Mouse (Mus musculus): ENCODE data around the gene Fbxo10. TPM values are rescaled to one million over a fixed set of nuclear protein-coding genes. Genes with fewer than 3 reads are reported as not detected.
A peak's percentile ranks its signal among the peaks of the same experiment; 100 is the strongest.
"Not testable (repeated sequence)": the region's sequence is repeated elsewhere in the genome, so short reads cannot be mapped to it uniquely, and the experiment has no call there.

Fbxo10 gene
- polyA plus RNA-seq, 1 experiment from 2014 or later = 5.6 TPM

DNA sequence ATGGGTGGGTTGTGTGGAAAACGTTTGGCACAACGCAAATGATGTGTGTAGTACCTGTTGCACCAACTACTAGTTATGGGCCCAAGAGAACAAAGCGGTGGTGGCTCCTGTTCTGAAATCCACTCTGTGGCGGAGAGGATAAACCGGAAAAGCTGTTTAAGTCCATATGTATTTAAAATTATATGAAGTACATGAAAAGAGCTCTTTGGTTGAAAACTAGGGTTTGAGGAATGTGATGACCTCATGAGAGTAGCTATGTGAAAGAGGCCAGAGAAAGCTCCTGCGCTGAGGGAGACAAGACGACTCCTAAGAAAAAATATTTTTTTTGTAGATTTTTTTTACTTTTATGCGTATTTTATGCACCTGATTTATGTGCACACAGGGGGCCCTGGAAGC, 489 bp upstream of the Fbxo10 start:
- Histone ChIP-seq H3K9ac (ENCODE audit: low read length) (peak overlapping the region; percentile 24; the same call in 1 of the 2 replicates), H3K9me3 (ENCODE audit: control insufficient read depth, low read length) (no peaks in the 10 kb centered on the region), H3K36me3 (ENCODE audit: control insufficient read depth, insufficient read depth, low read length) (no peaks in the 10 kb centered on the region), H3K27ac (ENCODE audit: low read depth, low read length) (no peak overlapping the region), H3K4me3 (ENCODE audit: low read depth, low read length) (peak overlapping the region; percentile 60; the same call in 1 of the 2 replicates), H3K27me3 (ENCODE audit: control insufficient read depth, insufficient read depth, low read length) (no peaks in the 10 kb centered on the region), H3K4me2 (peak overlapping the region; percentile 62), H3K4me1 (ENCODE audit: control insufficient read depth, insufficient read depth, low read length) (peaks cover 7% of the 10 kb centered on the region)
- DNase-seq (ENCODE audit: low spot score, missing footprints) = no peak
- whole genome bisulfite sequencing = 44% methylated on average over 8 of the region's 8 CpGs
- no peak for ATAC-seq (ENCODE audit: low FRiP score)

DNA sequence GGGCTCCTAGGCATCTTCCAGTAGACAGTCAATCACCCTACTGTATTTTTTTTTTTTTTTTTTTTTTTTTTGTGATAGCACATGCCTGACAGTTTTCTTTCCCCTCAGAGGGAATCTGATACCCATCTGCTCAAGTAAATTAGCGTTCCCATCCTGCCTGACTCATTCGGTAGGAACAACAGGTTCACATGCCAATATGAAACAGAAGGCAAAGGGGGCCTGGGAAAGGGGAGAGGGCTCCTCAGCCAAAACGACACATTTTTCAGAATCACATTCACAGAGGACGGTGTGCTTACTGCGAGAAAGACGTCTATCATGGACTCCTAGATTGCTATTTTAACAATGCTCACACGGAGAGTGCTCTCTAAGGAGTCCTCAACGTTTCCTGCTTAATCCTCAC, 917 bp downstream of the Fbxo10 start:
- ATAC-seq (ENCODE audit: low FRiP score) (no peak), DNase-seq (ENCODE audit: low spot score, missing footprints) (peak; percentile 89)
- no peaks in the 10 kb centered on the region for H3K9me3 ChIP-seq (ENCODE audit: control insufficient read depth, low read length)
- H3K4me1 ChIP-seq (ENCODE audit: control insufficient read depth, insufficient read depth, low read length) = peaks cover 7% of the 10 kb centered on the region
- no peaks in the 10 kb centered on the region for H3K36me3 ChIP-seq (ENCODE audit: control insufficient read depth, insufficient read depth, low read length)
- H3K27ac ChIP-seq (ENCODE audit: low read depth, low read length) = no peak overlapping the region
- H3K4me3 ChIP-seq (ENCODE audit: low read depth, low read length) = peak overlapping the region; percentile 60
- peak overlapping the region; percentile 77 for H3K9ac ChIP-seq (ENCODE audit: low read length)
- H3K4me2 ChIP-seq = peak overlapping the region; percentile 62
- 3% methylated on average over 8 of the region's 8 CpGs for WGBS
- no peaks in the 10 kb centered on the region for H3K27me3 ChIP-seq (ENCODE audit: control insufficient read depth, insufficient read depth, low read length)

DNA sequence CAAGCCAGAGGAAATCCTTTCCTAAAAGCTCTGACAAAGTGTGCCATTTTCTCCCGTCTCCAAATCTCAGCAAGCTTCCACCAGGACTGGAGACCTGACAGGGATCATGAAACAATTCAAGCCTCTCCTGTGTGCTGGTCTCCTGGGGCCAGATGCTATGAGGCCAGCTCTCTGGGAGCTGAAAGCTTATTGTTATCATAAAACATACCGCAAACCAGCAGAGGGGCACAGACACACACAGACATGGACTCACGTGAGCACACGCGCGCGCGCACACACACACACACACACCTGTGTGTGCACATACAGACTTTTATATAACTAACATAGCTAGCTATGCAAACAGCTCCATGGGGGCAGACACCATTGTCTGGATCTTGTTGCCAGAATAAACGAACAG, 1.5 kb downstream of the Fbxo10 start:
- ATAC-seq (ENCODE audit: low FRiP score) = no peak
- no peaks in the 10 kb centered on the region for H3K27me3 ChIP-seq (ENCODE audit: control insufficient read depth, insufficient read depth, low read length)
- no peak for DNase-seq (ENCODE audit: low spot score, missing footprints)
- H3K36me3 ChIP-seq (ENCODE audit: control insufficient read depth, insufficient read depth, low read length) = no peaks in the 10 kb centered on the region
- H3K4me3 ChIP-seq (ENCODE audit: low read depth, low read length) = peak overlapping the region; percentile 60; the same call in 1 of the 2 replicates
- H3K9ac ChIP-seq (ENCODE audit: low read length) = peak overlapping the region; percentile 31; the same call in 1 of the 2 replicates
- H3K4me2 ChIP-seq = peak overlapping the region; percentile 62
- H3K9me3 ChIP-seq (ENCODE audit: control insufficient read depth, low read length) = no peaks in the 10 kb centered on the region
- H3K4me1 ChIP-seq (ENCODE audit: control insufficient read depth, insufficient read depth, low read length) = peaks cover 7% of the 10 kb centered on the region
- H3K27ac ChIP-seq (ENCODE audit: low read depth, low read length) = no peak overlapping the region
- WGBS = 73% methylated on average over 9 of the region's 9 CpGs

DNA sequence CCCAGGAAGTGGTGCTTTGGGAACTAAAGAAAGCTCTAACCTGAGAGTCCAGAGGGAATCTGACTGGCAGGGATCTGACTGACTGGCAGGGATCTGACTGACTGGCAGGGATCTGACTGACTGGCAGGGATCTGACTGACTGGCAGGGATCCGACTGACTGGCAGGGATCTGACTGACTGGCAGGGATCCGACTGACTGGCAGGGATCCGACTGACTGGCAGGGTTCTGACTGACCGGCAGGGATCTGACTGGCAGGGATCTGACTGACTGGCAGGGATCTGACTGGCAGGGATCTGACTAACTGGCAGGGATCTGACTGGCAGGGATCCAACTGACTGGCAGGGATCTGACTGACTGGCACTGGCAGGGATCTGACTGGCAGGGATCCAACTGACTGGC, 3.4 kb downstream of the Fbxo10 start:
- not testable (repeated sequence) for H3K27me3 ChIP-seq (ENCODE audit: control insufficient read depth, insufficient read depth, low read length); H3K4me3 ChIP-seq (ENCODE audit: low read depth, low read length); H3K9me3 ChIP-seq (ENCODE audit: control insufficient read depth, low read length); DNase-seq (ENCODE audit: low spot score, missing footprints); H3K27ac ChIP-seq (ENCODE audit: low read depth, low read length); ATAC-seq (ENCODE audit: low FRiP score); H3K4me1 ChIP-seq (ENCODE audit: control insufficient read depth, insufficient read depth, low read length); H3K4me2 ChIP-seq; H3K9ac ChIP-seq (ENCODE audit: low read length); H3K36me3 ChIP-seq (ENCODE audit: control insufficient read depth, insufficient read depth, low read length)
- WGBS = 87% methylated on average over 4 of the region's 4 CpGs

DNA sequence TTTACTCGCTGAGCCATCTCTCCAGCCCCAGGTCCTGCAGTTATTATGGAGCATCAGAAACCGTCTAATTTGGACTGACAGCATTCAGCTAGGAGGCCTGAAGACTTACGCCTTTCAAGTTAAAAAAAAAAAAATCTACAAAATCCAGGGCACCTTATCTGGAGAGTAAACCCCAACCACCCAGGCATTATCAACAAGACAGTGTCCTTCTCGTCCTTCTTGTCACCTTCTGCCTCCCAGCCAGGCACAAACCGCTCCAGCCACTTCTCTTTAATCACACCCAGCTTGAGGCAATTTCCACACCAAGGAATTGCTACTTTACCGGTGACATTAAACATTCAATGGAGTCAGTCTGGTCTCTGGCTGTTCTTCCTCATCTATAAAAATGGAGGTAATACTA, 10.9 kb downstream of the Fbxo10 start:
- no peak overlapping the region for H3K27ac ChIP-seq (ENCODE audit: low read depth, low read length)
- ATAC-seq (ENCODE audit: low FRiP score) (no peak), DNase-seq (ENCODE audit: low spot score, missing footprints) (no peak)
- H3K36me3 ChIP-seq (ENCODE audit: control insufficient read depth, insufficient read depth, low read length) = no peaks in the 10 kb centered on the region
- H3K4me3 ChIP-seq (ENCODE audit: low read depth, low read length) = no peak overlapping the region
- H3K9ac ChIP-seq (ENCODE audit: low read length) = no peak overlapping the region
- 88% methylated on average over 6 of the region's 6 CpGs for WGBS
- H3K4me2 ChIP-seq = no peak overlapping the region
- no peaks in the 10 kb centered on the region; the same call in 1 of the 2 replicates for H3K4me1 ChIP-seq (ENCODE audit: control insufficient read depth, insufficient read depth, low read length)
- no peaks in the 10 kb centered on the region for H3K27me3 ChIP-seq (ENCODE audit: control insufficient read depth, insufficient read depth, low read length)
- H3K9me3 ChIP-seq (ENCODE audit: control insufficient read depth, low read length) = no peaks in the 10 kb centered on the region

DNA sequence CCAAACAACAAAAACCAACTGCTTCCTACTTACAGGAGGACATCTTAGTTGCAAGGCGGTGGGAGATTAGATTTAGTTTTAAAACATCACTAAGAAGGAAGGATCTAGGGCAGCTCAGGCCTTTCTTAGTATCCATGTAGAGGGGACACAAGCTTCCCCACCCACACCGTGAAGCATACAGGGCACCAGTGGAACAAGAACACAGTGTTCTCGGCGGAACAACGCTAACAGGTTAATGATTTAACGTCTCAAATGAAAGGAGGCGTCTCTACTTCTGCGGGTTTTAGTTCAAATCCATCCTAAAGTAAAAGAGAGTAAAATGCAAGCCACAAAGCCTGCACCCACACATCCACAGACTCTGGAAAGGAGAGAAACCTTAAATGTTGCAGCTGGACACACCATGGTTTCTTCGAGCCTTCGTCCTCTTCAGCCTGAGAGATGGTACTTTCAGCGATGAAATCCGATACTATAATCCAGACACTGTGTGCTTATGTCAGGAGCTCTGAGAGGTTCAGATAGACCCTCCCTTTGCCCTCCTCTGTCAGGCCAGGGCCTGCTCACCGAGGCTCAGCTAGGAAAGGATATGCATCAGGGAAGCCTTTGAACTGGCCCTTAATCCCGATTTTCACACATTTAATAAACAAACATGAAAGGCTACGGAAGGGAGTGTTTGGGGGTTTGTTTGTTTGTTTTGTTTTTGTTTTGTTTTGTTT, 12.0 kb downstream of the Fbxo10 start:
- H3K4me2 ChIP-seq = no peak overlapping the region
- H3K9me3 ChIP-seq (ENCODE audit: control insufficient read depth, low read length) = no peaks in the 10 kb centered on the region
- H3K9ac ChIP-seq (ENCODE audit: low read length) = no peak overlapping the region
- no peaks in the 10 kb centered on the region; the same call in 1 of the 2 replicates for H3K4me1 ChIP-seq (ENCODE audit: control insufficient read depth, insufficient read depth, low read length)
- no peak for ATAC-seq (ENCODE audit: low FRiP score)
- H3K27ac ChIP-seq (ENCODE audit: low read depth, low read length) = no peak overlapping the region
- H3K36me3 ChIP-seq (ENCODE audit: control insufficient read depth, insufficient read depth, low read length) = no peaks in the 10 kb centered on the region
- H3K27me3 ChIP-seq (ENCODE audit: control insufficient read depth, insufficient read depth, low read length) = no peaks in the 10 kb centered on the region
- 73% methylated on average over 15 of the region's 15 CpGs for WGBS
- no peak for DNase-seq (ENCODE audit: low spot score, missing footprints)
- no peak overlapping the region for H3K4me3 ChIP-seq (ENCODE audit: low read depth, low read length)

DNA sequence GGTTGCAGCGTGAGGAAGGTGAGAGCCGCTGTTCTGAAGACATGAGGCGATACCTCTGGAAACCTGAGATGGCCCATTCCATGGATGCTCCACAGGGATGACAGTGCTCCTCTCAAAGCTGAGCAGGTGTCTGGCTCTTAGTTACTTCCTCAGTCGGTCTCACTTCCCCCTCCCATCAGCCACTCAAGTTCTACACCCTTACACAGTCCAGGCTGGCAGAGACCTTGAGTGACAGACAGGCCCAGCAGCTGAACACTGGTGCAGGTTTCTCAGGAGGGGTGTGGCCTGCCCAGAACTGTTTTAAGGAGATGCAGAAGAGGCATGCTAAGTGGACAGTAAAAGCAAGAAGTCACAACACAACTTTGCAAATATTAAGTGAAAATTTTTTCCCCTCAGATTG, 16.7 kb downstream of the Fbxo10 start:
- no peaks in the 10 kb centered on the region for H3K9me3 ChIP-seq (ENCODE audit: control insufficient read depth, low read length)
- no peaks in the 10 kb centered on the region; the same call in 1 of the 2 replicates for H3K4me1 ChIP-seq (ENCODE audit: control insufficient read depth, insufficient read depth, low read length)
- no peak overlapping the region for H3K4me2 ChIP-seq
- no peak for DNase-seq (ENCODE audit: low spot score, missing footprints)
- H3K36me3 ChIP-seq (ENCODE audit: control insufficient read depth, insufficient read depth, low read length) = no peaks in the 10 kb centered on the region
- H3K27me3 ChIP-seq (ENCODE audit: control insufficient read depth, insufficient read depth, low read length) = no peaks in the 10 kb centered on the region
- H3K4me3 ChIP-seq (ENCODE audit: low read depth, low read length) = no peak overlapping the region
- ATAC-seq (ENCODE audit: low FRiP score) = no peak
- no peak overlapping the region for H3K27ac ChIP-seq (ENCODE audit: low read depth, low read length)
- no peak overlapping the region for H3K9ac ChIP-seq (ENCODE audit: low read length)
- 85% methylated on average over 4 of the region's 4 CpGs for WGBS

DNA sequence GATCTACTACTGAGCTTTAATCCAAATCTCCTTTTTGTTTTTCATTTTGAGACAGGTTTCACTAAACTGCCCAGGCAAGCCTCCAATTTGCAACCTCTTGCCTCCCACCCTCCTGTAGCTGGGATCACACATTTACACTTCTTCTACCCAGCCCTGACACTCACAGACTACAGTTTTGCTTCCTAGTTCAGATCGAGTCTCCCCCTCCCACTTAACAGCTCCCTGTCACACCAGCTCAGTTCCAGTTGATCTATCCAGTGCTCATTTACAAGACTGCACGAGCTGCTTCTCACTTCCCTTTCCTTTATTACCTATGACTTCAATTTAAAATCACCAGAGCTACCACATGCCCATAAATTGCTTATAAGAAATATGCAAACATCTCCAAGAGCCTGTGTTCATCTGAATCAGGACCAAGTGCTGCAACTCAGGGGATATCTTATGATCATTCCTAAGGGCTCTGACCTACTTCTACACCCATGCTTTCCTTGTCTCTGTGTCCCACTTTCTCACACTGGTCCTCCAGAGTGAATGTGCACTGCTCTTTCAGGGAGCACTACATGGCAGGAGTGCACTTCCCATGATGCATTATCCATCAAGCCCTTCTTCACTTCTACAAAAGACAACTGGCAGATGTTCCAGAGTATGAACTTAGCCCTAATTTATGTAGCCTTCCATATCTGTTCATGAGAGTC, 18.2 kb downstream of the Fbxo10 start:
- DNase-seq (ENCODE audit: low spot score, missing footprints) = no peak
- no peak overlapping the region for H3K4me3 ChIP-seq (ENCODE audit: low read depth, low read length)
- WGBS = 49% methylated on average over 2 of the region's 2 CpGs
- ATAC-seq (ENCODE audit: low FRiP score) = no peak
- H3K9me3 ChIP-seq (ENCODE audit: control insufficient read depth, low read length) = no peaks in the 10 kb centered on the region
- H3K36me3 ChIP-seq (ENCODE audit: control insufficient read depth, insufficient read depth, low read length) = no peaks in the 10 kb centered on the region
- H3K4me1 ChIP-seq (ENCODE audit: control insufficient read depth, insufficient read depth, low read length) = no peaks in the 10 kb centered on the region
- no peak overlapping the region for H3K27ac ChIP-seq (ENCODE audit: low read depth, low read length)
- no peak overlapping the region for H3K4me2 ChIP-seq
- H3K9ac ChIP-seq (ENCODE audit: low read length) = no peak overlapping the region
- H3K27me3 ChIP-seq (ENCODE audit: control insufficient read depth, insufficient read depth, low read length) = no peaks in the 10 kb centered on the region

DNA sequence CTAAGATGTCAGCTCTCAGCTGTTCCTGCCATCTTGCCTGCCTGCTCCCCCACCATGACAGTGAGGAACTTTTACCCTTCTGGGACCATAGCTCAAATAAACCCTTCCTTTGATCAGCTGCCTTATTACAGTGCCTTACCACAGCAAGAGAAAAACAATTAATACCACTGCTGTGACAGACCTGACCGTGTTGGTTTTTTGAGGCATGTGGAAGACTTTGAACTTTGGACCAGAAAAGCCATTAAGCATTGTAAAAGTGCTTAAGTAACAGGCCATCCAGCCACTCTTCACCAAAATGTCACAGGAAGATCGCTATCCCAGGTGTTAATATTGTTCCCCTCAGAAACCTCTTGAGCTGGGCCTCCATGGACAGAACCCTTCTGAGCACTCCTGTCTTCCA, 19.8 kb downstream of the Fbxo10 start:
- DNase-seq (ENCODE audit: low spot score, missing footprints) (no peak), ATAC-seq (ENCODE audit: low FRiP score) (no peak)
- Histone ChIP-seq H3K36me3 (ENCODE audit: control insufficient read depth, insufficient read depth, low read length) (no peaks in the 10 kb centered on the region; the same call in 1 of the 2 replicates), H3K27me3 (ENCODE audit: control insufficient read depth, insufficient read depth, low read length) (no peaks in the 10 kb centered on the region), H3K9me3 (ENCODE audit: control insufficient read depth, low read length) (no peaks in the 10 kb centered on the region), H3K27ac (ENCODE audit: low read depth, low read length) (no peak overlapping the region), H3K4me1 (ENCODE audit: control insufficient read depth, insufficient read depth, low read length) (no peaks in the 10 kb centered on the region), H3K4me2 (no peak overlapping the region), H3K9ac (ENCODE audit: low read length) (no peak overlapping the region), H3K4me3 (ENCODE audit: low read depth, low read length) (no peak overlapping the region)
- 86% methylated on average over 2 of the region's 2 CpGs for whole genome bisulfite sequencing

All from midbrain, embryonic 11.5 days (tissue).